Mouse (Mus musculus) neural tube, embryonic 15.5 days (tissue): ENCODE measurements around the gene Tnfsf11. TPM values are rescaled to one million over a fixed set of nuclear protein-coding genes. Genes with fewer than 3 reads are reported as not detected.
A peak's percentile ranks its signal among the peaks of the same experiment; 100 is the strongest.

Source experiments
- ATAC-seq: fragments of 200-750 bp; cut with Nextera tagmentation; 2 replicates; pipeline ENCODE4 v1.8.0; 2017; ENCODE audit warnings: mild to moderate bottlenecking, moderate TSS enrichment, moderate library complexity; ENCODE audit not compliant: low FRiP score
- H3K27ac ChIP-seq: fragments of 300-500 bp; sonication (generic); replicated peaks from 2 replicates; pipeline ENCODE4 v1.5.1; 2015; ENCODE audit warnings: mild to moderate bottlenecking, inconsistent platforms
- H3K27me3 ChIP-seq: fragments of 300-500 bp; sonication (generic); replicated peaks from 2 replicates; pipeline ENCODE4 v1.6.1; 2015; ENCODE audit warnings: inconsistent platforms
- H3K36me3 ChIP-seq: fragments of 300-500 bp; sonication (generic); 2 replicates; pipeline ENCODE4 v1.6.1; 2015; ENCODE audit warnings: inconsistent platforms
- H3K4me1 ChIP-seq: fragments of 300-500 bp; sonication (generic); 2 replicates; pipeline ENCODE4 v1.6.1; 2015; ENCODE audit warnings: inconsistent platforms
- H3K4me2 ChIP-seq: fragments of 300-500 bp; sonication (generic); 2 replicates; pipeline ENCODE4 v1.6.1; 2015; ENCODE audit warnings: inconsistent platforms, mild to moderate bottlenecking, moderate library complexity
- H3K4me3 ChIP-seq: fragments of 300-500 bp; sonication (generic); replicated peaks from 2 replicates; pipeline ENCODE4 v1.5.1; 2015; ENCODE audit warnings: mild to moderate bottlenecking, inconsistent platforms
- H3K9ac ChIP-seq: fragments of 300-500 bp; sonication (generic); replicated peaks from 2 replicates; pipeline ENCODE4 v1.6.1; 2015; ENCODE audit warnings: mild to moderate bottlenecking, inconsistent platforms
- H3K9me3 ChIP-seq: fragments of 300-500 bp; sonication (generic); replicated peaks from 2 replicates; pipeline ENCODE4 v1.6.1; 2016; ENCODE audit warnings: inconsistent platforms
- WGBS: fragments of 180-500 bp; shearing (Covaris S2); methylation state at CpG from one replicate; pipeline ENCODE4 v1.1.7; 2015; ENCODE audit warnings: mixed read lengths; 5-methylcytosine and 5-hydroxymethylcytosine counted together
- polyA plus RNA-seq: library from polyadenylated mRNA; unstranded; fragments of >200 nt; fragmentation: Nextera tagmentation; extraction: Ambion mirVana; gene quantifications from 2 replicates; pipeline ENCODE4 v1.2.1, GENCODE M21; 2015

Tnfsf11 gene
- polyA plus RNA-seq: 0.09 and 1.0 TPM in 2 replicates

DNA sequence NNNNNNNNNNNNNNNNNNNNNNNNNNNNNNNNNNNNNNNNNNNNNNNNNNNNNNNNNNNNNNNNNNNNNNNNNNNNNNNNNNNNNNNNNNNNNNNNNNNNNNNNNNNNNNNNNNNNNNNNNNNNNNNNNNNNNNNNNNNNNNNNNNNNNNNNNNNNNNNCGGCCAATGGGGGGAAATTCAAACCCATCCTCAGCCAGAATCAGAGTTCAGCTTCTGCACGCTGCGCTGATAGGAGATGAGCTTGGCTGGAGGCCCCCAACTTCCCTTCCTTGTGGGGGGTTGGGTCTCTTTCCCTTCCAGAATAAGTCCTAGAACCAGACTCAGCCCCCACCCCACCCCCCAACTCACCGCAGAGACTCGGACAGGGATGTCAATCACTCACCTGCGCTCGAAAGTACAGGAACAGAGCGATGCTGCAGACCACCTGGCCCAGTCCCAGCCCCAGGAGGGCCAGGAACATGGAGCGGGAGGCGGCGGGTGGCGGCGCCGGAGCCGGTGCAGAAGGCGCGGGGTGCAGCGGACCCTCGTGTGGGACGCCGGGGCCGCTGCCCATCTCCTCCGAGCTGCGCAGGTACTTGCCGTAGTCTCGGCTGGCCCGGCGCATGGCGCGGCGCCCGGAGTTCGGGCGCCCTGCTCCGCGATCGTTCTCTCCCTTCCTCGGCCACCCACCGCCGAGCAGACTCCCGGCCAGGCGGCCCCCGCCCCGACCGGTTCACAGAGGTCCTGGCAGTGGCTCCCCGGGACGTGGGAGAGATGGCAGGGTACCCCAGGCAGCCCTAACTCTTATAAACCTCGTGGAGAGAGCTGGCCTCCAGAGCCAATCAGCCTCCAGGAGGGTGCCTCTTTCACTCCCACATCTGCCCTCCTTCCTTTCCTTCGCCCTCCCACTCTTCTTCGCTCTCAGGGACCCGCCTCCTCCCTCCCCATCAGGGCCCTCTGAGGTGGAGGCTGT is at the start of gene Tnfsf11:
Gene Tnfsf11, minus strand, starts transcription at position 758 of the 952 bp plus-strand sequence.
- H3K4me3 ChIP-seq: peak within 1 kb of the TSS; percentile 41
- peaks cover 9% of the 10 kb centered on the region for H3K4me1 ChIP-seq
- no peak for ATAC-seq
- WGBS: under 1% methylated on average over 50 of the region's 51 CpGs
- H3K4me2 ChIP-seq: peak within 1 kb of the TSS; percentile 76
- no peak within 1 kb of the TSS for H3K27ac ChIP-seq
- H3K27me3 ChIP-seq: peaks cover 32% of the 10 kb centered on the region
- H3K9me3 ChIP-seq: no peaks in the 10 kb centered on the region
- H3K9ac ChIP-seq: peak within 1 kb of the TSS; percentile 18
- no peaks in the 10 kb centered on the region for H3K36me3 ChIP-seq

DNA sequence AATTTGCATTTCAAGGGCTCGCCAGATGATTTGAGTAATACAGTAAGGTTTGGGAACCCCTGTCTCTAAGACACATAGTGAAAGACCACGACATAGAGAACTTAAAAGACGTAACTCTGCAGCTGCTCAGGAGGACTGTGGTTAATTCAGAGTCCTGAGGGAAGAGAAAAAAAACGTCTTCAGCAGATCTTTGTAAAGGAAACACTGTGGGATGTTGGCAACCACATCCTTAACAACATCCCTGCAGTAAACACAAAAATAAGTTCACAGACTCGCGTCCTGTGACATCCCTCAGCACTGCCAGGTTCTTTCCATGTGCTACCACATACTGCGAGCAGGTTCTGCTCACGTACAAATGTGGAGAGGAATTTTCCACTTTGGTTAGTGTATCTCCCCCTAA is 48.9 kb upstream of the Tnfsf11 start:
- Histone ChIP-seq H3K4me1 (no peaks in the 10 kb centered on the region), H3K27me3 (no peaks in the 10 kb centered on the region), H3K27ac (no peak overlapping the region), H3K4me3 (no peak overlapping the region), H3K9ac (no peak overlapping the region), H3K36me3 (no peaks in the 10 kb centered on the region), H3K9me3 (no peaks in the 10 kb centered on the region), H3K4me2 (no peak overlapping the region)
- 63% methylated on average over 8 of the region's 8 CpGs for WGBS
- no peak for ATAC-seq

DNA sequence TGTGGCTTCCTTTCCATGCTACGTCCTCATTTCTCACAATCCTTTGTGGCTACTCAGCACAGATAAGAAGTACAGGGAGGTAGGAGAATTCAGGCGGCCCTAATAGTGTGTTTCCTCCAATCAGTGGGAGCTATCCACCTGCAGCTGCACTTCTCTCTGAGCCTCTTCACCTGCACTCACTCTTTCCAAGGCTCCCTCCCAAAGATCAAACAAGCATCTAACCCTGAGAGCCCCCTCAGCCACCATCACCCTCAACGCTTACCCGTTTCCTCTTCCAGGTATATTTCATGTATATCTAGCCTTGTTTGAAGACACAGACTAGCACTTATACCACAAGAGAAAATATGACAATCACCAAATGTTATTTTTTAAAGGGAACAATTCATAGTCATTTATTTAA is 47.5 kb upstream of the Tnfsf11 start:
- no peak overlapping the region for H3K27ac ChIP-seq
- H3K9me3 ChIP-seq: no peaks in the 10 kb centered on the region
- H3K9ac ChIP-seq: no peak overlapping the region
- H3K27me3 ChIP-seq: no peaks in the 10 kb centered on the region
- no peak overlapping the region for H3K4me3 ChIP-seq
- no peak overlapping the region for H3K4me2 ChIP-seq
- no peak for ATAC-seq
- no peaks in the 10 kb centered on the region for H3K4me1 ChIP-seq
- WGBS: 82% methylated on average over 4 of the region's 4 CpGs
- H3K36me3 ChIP-seq: no peaks in the 10 kb centered on the region

DNA sequence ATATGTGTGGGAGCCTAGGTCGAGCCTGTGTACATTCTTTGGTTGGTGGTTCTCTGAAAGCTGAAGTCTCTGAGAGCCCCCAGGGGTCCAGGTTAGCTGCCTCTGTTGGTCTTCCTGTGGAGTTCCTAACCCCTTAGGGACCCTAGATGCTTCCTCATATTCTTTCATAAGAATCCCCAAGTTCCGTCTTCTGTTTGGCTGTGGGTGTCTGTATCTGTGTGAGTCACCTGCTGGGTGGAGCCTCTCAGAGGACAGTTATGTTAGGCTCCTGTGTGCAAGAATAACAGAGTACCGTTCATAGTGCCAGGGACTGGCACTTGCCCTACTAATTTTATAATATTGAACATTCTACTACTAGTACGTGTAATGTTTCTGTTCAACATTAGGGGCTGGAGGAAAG is 45.0 kb upstream of the Tnfsf11 start:
- H3K27me3 ChIP-seq: no peaks in the 10 kb centered on the region
- ATAC-seq: no peak
- H3K4me2 ChIP-seq: no peak overlapping the region
- no peaks in the 10 kb centered on the region for H3K4me1 ChIP-seq
- no peaks in the 10 kb centered on the region for H3K9me3 ChIP-seq
- no peak overlapping the region for H3K9ac ChIP-seq
- H3K27ac ChIP-seq: no peak overlapping the region
- no peak overlapping the region for H3K4me3 ChIP-seq
- no peaks in the 10 kb centered on the region for H3K36me3 ChIP-seq
- 89% methylated on average over 4 of the region's 4 CpGs for WGBS

DNA sequence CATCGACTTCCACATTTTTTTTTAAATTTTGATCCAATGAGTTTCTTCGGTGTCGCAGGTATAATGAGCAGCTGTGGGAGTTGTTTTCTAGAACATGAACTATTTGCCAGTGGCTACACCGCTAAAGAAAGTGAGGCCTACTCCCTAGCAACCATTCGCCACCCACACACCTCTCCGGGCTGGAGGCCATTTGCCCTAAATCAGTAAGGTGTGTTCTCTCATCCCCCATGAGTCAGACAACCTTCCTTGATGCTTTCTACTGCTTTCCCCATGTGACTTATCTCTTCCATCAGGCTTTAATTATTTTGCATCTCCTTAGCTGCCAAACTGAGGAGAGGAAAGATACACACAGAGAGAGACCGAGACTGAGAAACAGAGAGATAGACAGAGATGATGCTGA is 43.7 kb upstream of the Tnfsf11 start:
- no peak overlapping the region for H3K9ac ChIP-seq
- no peaks in the 10 kb centered on the region for H3K27me3 ChIP-seq
- no peak overlapping the region for H3K4me2 ChIP-seq
- H3K27ac ChIP-seq: no peak overlapping the region
- H3K9me3 ChIP-seq: no peaks in the 10 kb centered on the region
- no peak for ATAC-seq
- no peaks in the 10 kb centered on the region for H3K36me3 ChIP-seq
- no peaks in the 10 kb centered on the region for H3K4me1 ChIP-seq
- 95% methylated on average over 7 of the region's 7 CpGs for WGBS
- no peak overlapping the region for H3K4me3 ChIP-seq

DNA sequence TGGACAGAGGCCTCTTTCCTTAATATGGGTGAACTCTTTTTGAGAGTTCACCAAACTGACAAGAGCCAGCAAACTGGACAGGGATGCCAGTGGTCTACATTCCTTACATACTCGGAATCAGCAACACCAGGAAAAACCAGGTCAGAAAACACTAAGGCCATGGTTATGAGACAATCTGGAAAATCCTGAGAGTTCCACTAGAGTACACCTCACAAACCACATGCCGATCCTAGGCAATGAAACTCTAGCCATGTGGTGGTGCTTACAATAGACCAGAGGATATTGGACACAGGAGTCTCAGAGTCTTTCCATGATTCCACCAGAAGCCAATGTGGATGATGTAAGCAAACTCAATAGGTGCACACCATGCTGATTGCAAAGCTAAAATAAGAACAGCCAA is 39.9 kb upstream of the Tnfsf11 start:
- Histone ChIP-seq H3K4me2 (no peak overlapping the region), H3K9me3 (no peaks in the 10 kb centered on the region), H3K27ac (no peak overlapping the region), H3K27me3 (no peaks in the 10 kb centered on the region), H3K36me3 (no peaks in the 10 kb centered on the region), H3K4me1 (no peaks in the 10 kb centered on the region), H3K9ac (no peak overlapping the region), H3K4me3 (no peak overlapping the region)
- no peak for ATAC-seq
- 93% methylated on average over 2 of the region's 2 CpGs for WGBS

DNA sequence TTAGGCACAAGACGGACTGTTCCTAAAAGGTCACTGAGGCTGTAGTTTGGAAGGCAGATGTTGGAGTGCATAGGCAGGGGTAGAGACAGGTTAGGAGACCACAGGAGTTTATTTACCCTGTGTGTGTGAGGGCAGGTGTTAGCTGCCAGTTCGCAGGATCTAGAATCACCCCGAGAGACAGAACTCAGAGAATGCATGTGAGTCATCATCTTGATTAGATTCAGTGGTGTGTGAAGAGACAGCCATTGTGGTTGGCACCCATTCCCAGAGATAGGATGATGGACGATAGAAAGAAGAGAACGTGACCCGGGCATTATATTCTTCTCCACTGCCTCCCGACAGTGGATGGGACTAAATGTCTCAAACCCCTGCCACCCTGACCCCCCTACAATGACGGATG is 35.2 kb upstream of the Tnfsf11 start:
- ATAC-seq: no peak
- Histone ChIP-seq H3K4me3 (no peak overlapping the region), H3K27ac (no peak overlapping the region), H3K9me3 (no peaks in the 10 kb centered on the region), H3K4me1 (no peaks in the 10 kb centered on the region), H3K27me3 (no peaks in the 10 kb centered on the region), H3K4me2 (no peak overlapping the region), H3K9ac (no peak overlapping the region), H3K36me3 (no peaks in the 10 kb centered on the region)
- WGBS: 29% methylated on average over 8 of the region's 8 CpGs

DNA sequence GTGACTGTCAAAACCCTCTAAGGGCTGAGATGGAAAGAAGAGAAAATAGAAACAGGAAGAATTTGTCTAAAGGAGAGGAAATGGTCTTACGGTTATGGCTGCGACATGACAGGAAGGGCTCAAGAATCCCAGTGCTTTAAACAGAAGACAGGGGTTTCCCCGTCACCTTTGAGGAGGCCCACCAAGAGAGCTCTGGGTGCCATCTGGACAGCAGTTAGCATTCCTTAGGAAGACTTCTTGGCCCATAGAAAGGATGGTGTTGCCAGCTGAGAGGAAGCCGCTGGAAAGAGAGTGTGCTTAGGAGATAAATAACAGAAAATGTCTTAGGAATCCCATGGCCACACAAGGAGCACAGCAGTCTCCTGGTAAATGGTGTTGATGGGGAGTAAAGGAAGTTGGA is 34.3 kb upstream of the Tnfsf11 start:
- H3K27me3 ChIP-seq: no peaks in the 10 kb centered on the region
- no peak overlapping the region for H3K9ac ChIP-seq
- no peak overlapping the region for H3K27ac ChIP-seq
- ATAC-seq: no peak
- no peak overlapping the region for H3K4me2 ChIP-seq
- WGBS: 91% methylated on average over 4 of the region's 4 CpGs
- no peaks in the 10 kb centered on the region for H3K36me3 ChIP-seq
- no peak overlapping the region for H3K4me3 ChIP-seq
- H3K4me1 ChIP-seq: no peaks in the 10 kb centered on the region
- H3K9me3 ChIP-seq: no peaks in the 10 kb centered on the region

DNA sequence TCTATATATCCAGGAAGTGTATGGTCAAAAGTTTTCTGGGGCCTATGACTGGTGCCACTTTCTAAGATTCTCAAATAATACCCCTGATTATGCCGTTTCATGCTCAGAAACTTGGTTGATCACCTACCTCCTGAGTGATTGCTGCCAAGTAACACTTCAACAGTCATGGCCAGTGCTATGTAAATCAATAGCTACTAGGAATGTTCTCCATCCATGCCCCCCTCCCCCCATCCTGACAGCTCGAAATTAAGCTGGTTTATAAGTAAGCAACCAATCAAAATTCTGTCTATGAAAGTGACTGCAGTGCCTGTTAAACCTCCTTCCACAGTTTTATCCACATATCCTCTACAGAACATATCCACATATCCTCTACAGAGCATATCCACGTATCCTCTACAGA is 25.5 kb upstream of the Tnfsf11 start:
- H3K27ac ChIP-seq: no peak overlapping the region
- no peaks in the 10 kb centered on the region for H3K27me3 ChIP-seq
- H3K4me2 ChIP-seq: no peak overlapping the region
- 86% methylated on average over 3 of the region's 3 CpGs for WGBS
- no peak overlapping the region for H3K9ac ChIP-seq
- no peaks in the 10 kb centered on the region for H3K4me1 ChIP-seq
- ATAC-seq: no peak
- no peaks in the 10 kb centered on the region for H3K36me3 ChIP-seq
- H3K4me3 ChIP-seq: no peak overlapping the region
- H3K9me3 ChIP-seq: no peaks in the 10 kb centered on the region

DNA sequence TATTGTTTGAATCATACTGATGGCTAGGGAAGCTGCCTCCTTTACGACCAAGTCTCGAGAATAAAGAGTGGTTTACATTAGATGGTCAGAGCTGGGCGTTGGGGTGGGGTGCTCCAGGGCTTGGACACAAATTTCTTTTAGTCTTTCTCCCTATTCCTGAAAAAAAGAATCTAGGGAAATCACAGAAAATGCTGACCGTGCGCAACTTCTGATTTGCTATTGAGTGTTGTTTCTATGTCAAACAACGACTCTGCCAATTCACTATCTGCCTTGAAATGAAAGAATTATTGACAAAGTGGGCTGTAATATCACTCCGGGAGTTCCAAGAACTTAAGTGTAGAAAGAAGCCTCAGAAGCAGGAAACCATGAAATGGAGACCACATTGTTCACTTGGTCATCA is 23.5 kb upstream of the Tnfsf11 start:
- H3K4me3 ChIP-seq: no peak overlapping the region
- H3K27ac ChIP-seq: no peak overlapping the region
- H3K36me3 ChIP-seq: no peaks in the 10 kb centered on the region
- 53% methylated on average over 7 of the region's 7 CpGs for WGBS
- no peaks in the 10 kb centered on the region for H3K27me3 ChIP-seq
- H3K4me2 ChIP-seq: no peak overlapping the region
- no peak for ATAC-seq
- no peaks in the 10 kb centered on the region for H3K9me3 ChIP-seq
- no peak overlapping the region for H3K9ac ChIP-seq
- H3K4me1 ChIP-seq: no peaks in the 10 kb centered on the region

DNA sequence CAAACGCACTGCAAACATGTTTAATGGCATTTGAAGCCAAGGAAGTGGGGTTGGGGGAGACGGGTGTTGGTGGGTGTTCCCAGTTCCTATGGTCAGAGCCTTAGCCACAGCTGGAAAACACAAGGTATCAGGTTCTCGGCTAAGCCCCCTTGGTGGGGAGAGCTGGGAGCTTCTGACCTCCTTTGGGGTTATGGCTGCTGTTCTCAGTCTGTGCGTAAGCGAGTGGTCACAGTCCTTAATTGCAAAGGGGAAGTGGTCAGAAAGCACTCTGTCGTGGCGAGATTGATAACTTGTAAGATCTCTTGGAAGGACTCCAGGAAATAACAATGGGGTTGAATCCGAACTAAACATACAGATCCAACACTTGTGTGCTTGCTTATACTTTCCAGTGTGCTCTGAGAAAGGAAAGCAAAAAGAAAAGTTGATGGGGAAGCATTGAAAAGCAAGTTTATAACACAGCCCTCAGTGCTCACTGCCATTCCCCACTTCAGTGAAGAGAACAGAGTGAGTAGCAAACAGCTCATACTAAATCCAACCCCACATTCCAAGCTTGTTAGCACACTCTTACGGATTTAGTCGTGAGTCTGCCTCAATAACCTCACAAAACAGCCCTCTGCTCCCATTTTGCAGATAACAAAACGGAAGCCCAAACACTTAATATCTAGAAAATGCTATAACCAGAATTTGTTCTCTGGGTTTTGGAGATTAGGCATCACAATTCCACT is 22.9 kb upstream of the Tnfsf11 start:
- H3K27me3 ChIP-seq: no peaks in the 10 kb centered on the region
- no peak overlapping the region for H3K27ac ChIP-seq
- no peaks in the 10 kb centered on the region for H3K36me3 ChIP-seq
- H3K4me2 ChIP-seq: no peak overlapping the region
- WGBS: 33% methylated on average over 11 of the region's 11 CpGs
- no peak overlapping the region for H3K9ac ChIP-seq
- no peaks in the 10 kb centered on the region for H3K9me3 ChIP-seq
- H3K4me1 ChIP-seq: no peaks in the 10 kb centered on the region
- H3K4me3 ChIP-seq: no peak overlapping the region
- ATAC-seq: no peak
